Mouse (Mus musculus) liver, adult 2 months (tissue): ENCODE results near the gene Gm49711. TPM values are rescaled to one million over a fixed set of nuclear protein-coding genes. Genes with fewer than 3 reads are reported as not detected.
A peak's percentile ranks its signal among the peaks of the same experiment; 100 is the strongest.

Experiments
- DNase-seq: peaks from one replicate; pipeline ENCODE4 v3.0.0-alpha.2; 2011; ENCODE audit warnings: low read depth, low spot score; ENCODE audit errors: extremely low read depth
- H3K27ac ChIP-seq: fragments of 200-500 bp; replicated peaks from 2 replicates; pipeline ENCODE4 v1.5.1; 2012; ENCODE audit warnings: low read depth, mild to moderate bottlenecking, control low read depth, inconsistent platforms, low read length; ENCODE audit not compliant: insufficient read depth
- H3K27me3 ChIP-seq: fragments of 200-500 bp; 2 replicates; pipeline ENCODE4 v1.6.1; 2012; ENCODE audit warnings: mild to moderate bottlenecking, moderate library complexity, low read length, inconsistent platforms; ENCODE audit not compliant: control insufficient read depth, insufficient read depth
- H3K36me3 ChIP-seq: fragments of 200-500 bp; 2 replicates; pipeline ENCODE4 v1.6.1; 2012; ENCODE audit warnings: low read length, inconsistent platforms; ENCODE audit not compliant: control insufficient read depth, insufficient read depth
- H3K4me1 ChIP-seq: fragments of 200-500 bp; 2 replicates; pipeline ENCODE4 v1.6.1; 2011; ENCODE audit warnings: low read length; ENCODE audit not compliant: control insufficient read depth, insufficient read depth
- H3K4me3 ChIP-seq: fragments of 200-500 bp; 2 replicates; pipeline ENCODE4 v1.5.1; 2011; ENCODE audit warnings: low read depth, mild to moderate bottlenecking, control low read depth, low read length, moderate library complexity; ENCODE audit not compliant: insufficient read depth
- H3K79me2 ChIP-seq: fragments of 200-500 bp; 2 replicates; pipeline ENCODE4 v1.6.1; 2012; ENCODE audit warnings: inconsistent platforms, mild to moderate bottlenecking, low read length, moderate library complexity; ENCODE audit not compliant: control insufficient read depth, insufficient read depth
- H3K9ac ChIP-seq: fragments of 200-500 bp; 2 replicates; pipeline ENCODE4 v1.6.1; 2012; ENCODE audit warnings: low read depth, mild to moderate bottlenecking, control low read depth, inconsistent platforms, low read length
- CTCF ChIP-seq: fragments of 200-500 bp; IDR thresholded peaks from 2 replicates; pipeline ENCODE4 v1.5.1; 2011; ENCODE audit warnings: low read depth, low read length, control low read depth
- POLR2A ChIP-seq: fragments of 200-500 bp; IDR thresholded peaks from 2 replicates; pipeline ENCODE4 v1.6.1; 2011; ENCODE audit warnings: low read length, control low read depth; ENCODE audit not compliant: insufficient read depth; ENCODE audit errors: extremely low read depth
- WGBS: fragments of 180-500 bp; shearing (Covaris S2); methylation state at CpG from one replicate; pipeline ENCODE4 v1.1.7; 2018; 5-methylcytosine and 5-hydroxymethylcytosine counted together
- polyA plus RNA-seq: library from polyadenylated mRNA; depleted of rRNA; stranded (reverse); fragments of >200 nt; gene quantifications from 2 replicates; pipeline ENCODE4 v1.2.3, GENCODE M21; 2012
- total RNA-seq: library from RNA; depleted of rRNA; stranded (reverse); fragments of >200 nt; gene quantifications from 2 replicates; pipeline ENCODE4 v1.2.3, GENCODE M21; 2014

Gm49711 gene
- total and polyA plus RNA-seq, 2 experiments: not detected

GRCm38 (mm10) chr16:92039966-92040365, 18.1 kb upstream of the Gm49711 start:
- no peak for TF ChIP-seq CTCF
- no peak for TF ChIP-seq POLR2A
- Histone ChIP-seq H3K9ac (no peak overlapping the region), H3K4me3 (no peak overlapping the region)

DNA sequence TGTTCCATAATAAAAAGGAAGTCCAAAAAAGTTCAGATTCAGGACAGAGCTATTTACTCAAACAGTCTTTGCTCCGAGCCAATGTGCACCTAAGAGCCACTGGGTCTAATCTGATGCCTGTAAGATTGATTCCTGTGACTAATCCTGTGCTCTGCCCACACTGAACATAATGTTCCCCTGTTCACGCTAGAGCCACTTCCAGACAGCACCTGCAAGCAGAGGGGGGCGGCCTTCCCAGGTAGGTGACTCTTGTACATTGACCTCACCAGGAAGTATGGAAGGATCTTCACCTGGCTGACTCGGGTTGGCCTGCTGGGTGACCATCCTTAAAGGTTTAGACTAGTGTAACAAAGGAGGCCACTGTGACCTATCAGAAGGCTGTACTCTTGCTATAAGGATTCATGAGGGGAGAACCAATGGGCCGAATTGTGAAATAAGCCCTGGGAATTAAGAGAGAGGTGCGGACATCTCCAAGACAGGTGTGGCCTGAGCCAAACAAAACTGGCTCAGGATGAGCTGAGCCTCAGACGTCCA, 6.3 kb upstream of the Gm49711 start:
- Histone ChIP-seq H3K36me3 (no peaks in the 10 kb centered on the region), H3K4me3 (no peak overlapping the region), H3K4me1 (no peaks in the 10 kb centered on the region), H3K9ac (no peak overlapping the region), H3K27me3 (no peaks in the 10 kb centered on the region), H3K27ac (no peak overlapping the region), H3K79me2 (no peaks in the 10 kb centered on the region)
- DNase-seq: no peak
- TF ChIP-seq CTCF: no peak
- TF ChIP-seq POLR2A: no peak
- WGBS: 87% methylated on average over 7 of the region's 7 CpGs

More at GRCm38 (mm10) chr16:92039966-92040365, 18.1 kb upstream of the Gm49711 start:
- WGBS: 93% methylated on average over 11 of the region's 11 CpGs
- DNase-seq: no peak
- H3K27me3 ChIP-seq: no peaks in the 10 kb centered on the region
- H3K79me2 ChIP-seq: no peaks in the 10 kb centered on the region
- no peaks in the 10 kb centered on the region for H3K4me1 ChIP-seq
- H3K27ac ChIP-seq: no peak overlapping the region
- no peaks in the 10 kb centered on the region for H3K36me3 ChIP-seq

GRCm38 (mm10) chr16:92052569-92052968, 5.5 kb upstream of the Gm49711 start:
- H3K4me1 ChIP-seq: peaks cover 2% of the 10 kb centered on the region; the same call in 1 of the 2 replicates
- TF ChIP-seq CTCF (no peak), POLR2A (no peak)
- H3K27me3 ChIP-seq: no peaks in the 10 kb centered on the region
- WGBS: 83% methylated on average over 10 of the region's 10 CpGs
- H3K36me3 ChIP-seq: no peaks in the 10 kb centered on the region
- H3K9ac ChIP-seq: no peak overlapping the region
- no peak overlapping the region for H3K27ac ChIP-seq
- no peak for DNase-seq
- H3K79me2 ChIP-seq: no peaks in the 10 kb centered on the region
- H3K4me3 ChIP-seq: no peak overlapping the region

DNA sequence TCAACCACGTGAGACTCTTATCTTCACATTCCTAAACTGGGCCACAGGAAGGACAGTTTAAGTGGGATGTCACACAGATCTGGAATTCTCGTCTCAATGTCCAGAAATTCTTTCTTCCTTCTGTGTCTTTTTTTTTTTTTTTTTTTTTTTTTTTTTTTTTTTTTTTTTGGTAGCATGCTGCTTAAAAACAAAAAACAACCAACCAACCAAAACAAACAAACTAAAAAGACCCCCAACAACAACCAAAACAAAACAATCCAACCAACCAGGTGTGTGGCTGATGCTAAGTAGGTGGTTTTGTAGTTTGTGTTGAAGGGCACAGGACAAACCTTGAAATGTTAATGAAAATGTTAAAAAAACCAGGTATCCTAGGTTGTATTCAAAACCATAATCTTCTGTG, 1.4 kb upstream of the Gm49711 start:
- peaks cover 12% of the 10 kb centered on the region for H3K79me2 ChIP-seq
- H3K27ac ChIP-seq: no peak overlapping the region
- H3K9ac ChIP-seq: no peak overlapping the region
- DNase-seq: peak; percentile 79
- 2% methylated on average over 2 of the region's 2 CpGs for WGBS
- 0 out of 2 replicates have a peak, but pooled peaks cover 3% of the 10 kb centered on the region for H3K36me3 ChIP-seq
- no peaks in the 10 kb centered on the region for H3K27me3 ChIP-seq
- H3K4me1 ChIP-seq: peaks cover 9% of the 10 kb centered on the region
- no peak overlapping the region for H3K4me3 ChIP-seq
- TF ChIP-seq POLR2A: no peak

DNA sequence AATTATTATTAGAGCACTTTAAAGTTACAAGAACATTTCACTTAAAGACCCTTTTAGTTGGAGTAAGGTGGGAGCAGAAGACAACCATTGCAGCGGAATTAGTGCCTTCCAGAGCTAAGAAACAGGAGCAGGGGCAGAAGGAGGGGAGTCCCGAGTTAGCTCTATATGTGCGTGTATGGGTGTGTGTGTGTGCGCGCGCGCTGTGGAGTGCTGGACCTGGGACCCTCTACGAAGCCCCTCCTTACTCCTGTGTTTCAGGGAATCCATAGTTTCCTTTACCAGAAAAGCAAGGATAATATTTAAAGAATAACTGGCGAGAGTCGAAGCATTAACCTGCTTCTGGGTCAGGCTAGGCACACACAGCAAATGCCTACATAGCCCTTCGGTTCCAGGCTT, 662 bp upstream of the Gm49711 start:
- 8% methylated on average over 11 of the region's 11 CpGs for WGBS
- peak; percentile 19 for DNase-seq
- H3K27me3 ChIP-seq: no peaks in the 10 kb centered on the region
- peaks cover 7% of the 10 kb centered on the region; the same call in 1 of the 2 replicates for H3K36me3 ChIP-seq
- peak overlapping the region; percentile 81 for H3K9ac ChIP-seq
- TF ChIP-seq POLR2A: no peak
- no peak for TF ChIP-seq CTCF
- H3K27ac ChIP-seq: no peak overlapping the region
- peaks cover 9% of the 10 kb centered on the region for H3K4me1 ChIP-seq
- H3K4me3 ChIP-seq: peak overlapping the region; percentile 75
- H3K79me2 ChIP-seq: peaks cover 12% of the 10 kb centered on the region

DNA sequence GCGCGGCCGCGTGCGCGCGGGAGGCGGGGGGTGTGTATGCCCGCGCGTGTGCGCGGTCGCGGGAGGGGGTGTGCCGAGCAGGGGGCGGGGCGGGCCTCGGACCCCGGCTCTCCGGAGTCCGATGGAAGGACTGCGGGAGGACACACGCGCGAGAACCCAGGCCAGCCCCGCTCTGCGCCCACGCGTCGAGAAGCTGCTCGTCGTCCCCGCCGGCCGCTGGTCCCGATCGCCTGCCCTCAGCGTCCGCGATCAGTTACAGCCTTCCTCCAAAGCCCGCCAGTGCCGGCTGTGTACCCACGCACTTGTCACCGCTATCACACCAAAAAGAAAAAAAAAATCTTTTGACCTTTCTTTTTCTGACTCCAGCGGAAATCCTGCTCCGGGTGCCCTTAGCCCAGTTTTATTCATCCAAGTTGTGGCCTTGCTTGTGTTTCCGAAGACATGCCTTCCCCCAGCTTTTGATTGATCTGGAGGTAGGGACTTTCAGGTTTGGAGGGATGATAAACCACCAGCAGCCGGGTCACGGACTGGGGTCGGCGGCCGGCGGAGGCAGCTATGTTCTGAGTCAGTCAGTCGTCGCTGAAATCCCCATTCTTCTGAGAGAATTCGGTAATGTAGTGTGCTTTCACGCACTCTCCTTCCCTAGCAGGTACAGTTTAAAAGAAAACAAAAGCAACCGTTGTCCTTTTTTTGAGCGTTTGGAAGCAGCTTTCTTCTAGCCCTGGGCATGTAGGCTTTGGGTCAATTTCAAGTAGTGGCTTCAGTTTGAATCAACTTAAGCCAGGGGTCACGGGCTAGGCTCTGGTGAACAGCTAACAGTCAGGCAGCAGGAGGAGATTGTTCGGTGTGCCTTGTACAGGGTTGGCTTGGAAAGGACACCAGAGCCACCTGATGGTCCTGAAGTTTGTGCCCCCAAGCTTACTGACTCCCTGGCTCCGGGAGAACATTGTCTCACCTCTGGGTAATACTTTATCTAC, 816 bp downstream of the Gm49711 start:
- no peak overlapping the region for H3K27ac ChIP-seq
- peak; percentile 47 for DNase-seq
- WGBS: 2% methylated on average over 63 of the region's 63 CpGs

More for the DNA sequence above, 816 bp downstream of the Gm49711 start:
- no peaks in the 10 kb centered on the region for H3K27me3 ChIP-seq
- H3K4me3 ChIP-seq: peak overlapping the region; percentile 75
- H3K36me3 ChIP-seq: peaks cover 10% of the 10 kb centered on the region
- H3K79me2 ChIP-seq: peaks cover 12% of the 10 kb centered on the region
- peak overlapping the region; percentile 91 for H3K9ac ChIP-seq
- TF ChIP-seq CTCF (no peak), POLR2A (no peak)
- H3K4me1 ChIP-seq: peaks cover 9% of the 10 kb centered on the region
